Mouse (Mus musculus) neural tube, embryonic 11.5 days (tissue): Measurements from ENCODE around the gene Ushbp1. TPM values are rescaled to one million over a fixed set of nuclear protein-coding genes. Genes with fewer than 3 reads are reported as not detected.

Experiments
- ATAC-seq: fragments of 200-750 bp; cut with Nextera tagmentation; 2 replicates; pipeline ENCODE4 v1.8.0; 2017; ENCODE audit warnings: moderate number of reproducible peaks, mild to moderate bottlenecking, moderate TSS enrichment, moderate library complexity; ENCODE audit not compliant: insufficient read depth, low FRiP score, low TSS enrichment
- DNase-seq: peaks from one replicate; pipeline ENCODE4 v3.0.0-alpha.2; 2015; ENCODE audit warnings: low spot score
- H3K27ac ChIP-seq: fragments of 300-500 bp; sonication (generic); 2 replicates; pipeline ENCODE4 v1.5.1; 2014; ENCODE audit warnings: low read depth, mild to moderate bottlenecking, low read length
- H3K27me3 ChIP-seq: fragments of 300-500 bp; sonication (generic); 2 replicates; pipeline ENCODE4 v1.6.1; 2014; ENCODE audit warnings: mild to moderate bottlenecking, low read length, mixed read lengths; ENCODE audit not compliant: control insufficient read depth, insufficient read depth
- H3K36me3 ChIP-seq: fragments of 300-500 bp; sonication (generic); 2 replicates; pipeline ENCODE4 v1.6.1; 2014; ENCODE audit warnings: mild to moderate bottlenecking, low read length, moderate library complexity, mixed read lengths; ENCODE audit not compliant: control insufficient read depth, insufficient read depth
- H3K4me1 ChIP-seq: fragments of 300-500 bp; sonication (generic); 2 replicates; pipeline ENCODE4 v1.6.1; 2014; ENCODE audit warnings: low read length, mixed read lengths; ENCODE audit not compliant: control insufficient read depth, insufficient read depth
- H3K4me2 ChIP-seq: fragments of 300-500 bp; sonication (generic); 2 replicates; pipeline ENCODE4 v1.6.1; 2014; ENCODE audit warnings: low read depth, mild to moderate bottlenecking, moderate library complexity
- H3K4me3 ChIP-seq: fragments of 300-500 bp; sonication (generic); 2 replicates; pipeline ENCODE4 v1.5.1; 2014; ENCODE audit warnings: low read depth, low read length
- H3K9ac ChIP-seq: fragments of 300-500 bp; sonication (generic); 2 replicates; pipeline ENCODE4 v1.6.1; 2014; ENCODE audit warnings: mild to moderate bottlenecking, low read length
- H3K9me3 ChIP-seq: fragments of 300-500 bp; sonication (generic); 2 replicates; pipeline ENCODE4 v1.6.1; 2016; ENCODE audit warnings: low read length; ENCODE audit not compliant: control insufficient read depth
- WGBS: fragments of 180-500 bp; shearing (Covaris S2); extraction: QIAGEN DNeasy Blood & Tissue Kit; methylation state at CpG from one replicate; pipeline ENCODE4 v1.1.7; 2014; 5-methylcytosine and 5-hydroxymethylcytosine counted together
- polyA plus RNA-seq: library from polyadenylated mRNA; unstranded; fragments of >200 nt; fragmentation: Nextera tagmentation; extraction: Ambion mirVana; gene quantifications from 2 replicates; pipeline ENCODE4 v1.2.1, GENCODE M21; 2014

Gene Ushbp1
- polyA plus RNA-seq, 1 experiment from 2014 or later: 3.9 TPM

GRCm38 (mm10) chr8:71376423-71377030 lies 19.1 kb downstream of the Ushbp1 start:
- 38% methylated on average over 8 of the region's 8 CpGs for WGBS
- H3K36me3 ChIP-seq: no peaks in the 10 kb centered on the region
- peak overlapping the region; percentile 46 for H3K4me2 ChIP-seq
- no peaks in the 10 kb centered on the region for H3K9me3 ChIP-seq
- H3K4me3 ChIP-seq: peak overlapping the region; percentile 20; the same call in 1 of the 2 replicates
- DNase-seq: no peak
- H3K27me3 ChIP-seq: no peaks in the 10 kb centered on the region
- ATAC-seq: no peak
- peaks cover 24% of the 10 kb centered on the region for H3K4me1 ChIP-seq
- H3K9ac ChIP-seq: no peak overlapping the region; the same call in 1 of the 2 replicates
- peak overlapping the region; percentile 69; the same call in 1 of the 2 replicates for H3K27ac ChIP-seq

GRCm38 (mm10) chr8:71375581-71376422 lies 19.8 kb downstream of the Ushbp1 start:
- Histone ChIP-seq H3K27ac (peak overlapping the region; percentile 69), H3K36me3 (no peaks in the 10 kb centered on the region), H3K4me3 (peak overlapping the region; percentile 20), H3K4me1 (peaks cover 24% of the 10 kb centered on the region), H3K9ac (peak overlapping the region; percentile 43; the same call in 1 of the 2 replicates), H3K27me3 (no peaks in the 10 kb centered on the region), H3K9me3 (no peaks in the 10 kb centered on the region), H3K4me2 (peak overlapping the region; percentile 46)
- peak; percentile 68 for DNase-seq
- 7% methylated on average over 74 of the region's 74 CpGs for WGBS
- peak; percentile 13; the same call in 1 of the 2 replicates for ATAC-seq

- Histone ChIP-seq H3K9ac (no peak overlapping the region), H3K27ac (no peak overlapping the region), H3K4me1 (peaks cover 23% of the 10 kb centered on the region), H3K4me3 (no peak overlapping the region), H3K9me3 (no peaks in the 10 kb centered on the region), H3K4me2 (no peak overlapping the region), H3K36me3 (no peaks in the 10 kb centered on the region), H3K27me3 (no peaks in the 10 kb centered on the region)
- no peak for ATAC-seq
- no peak for DNase-seq
- 78% methylated on average over 17 of the region's 17 CpGs for WGBS
These were observed 20.9 kb downstream of the Ushbp1 start for GRCm38 (mm10) chr8:71374616-71375206.

GRCm38 (mm10) chr8:71373000-71373399 lies 22.6 kb downstream of the Ushbp1 start:
- Histone ChIP-seq H3K9ac (no peak overlapping the region), H3K27me3 (no peaks in the 10 kb centered on the region), H3K9me3 (no peaks in the 10 kb centered on the region), H3K4me3 (no peak overlapping the region), H3K27ac (no peak overlapping the region), H3K4me2 (no peak overlapping the region), H3K4me1 (peaks cover 14% of the 10 kb centered on the region), H3K36me3 (no peaks in the 10 kb centered on the region; the same call in 1 of the 2 replicates)
- ATAC-seq (no peak), DNase-seq (no peak)
- WGBS: 90% methylated on average over 3 of the region's 3 CpGs

GRCm38 (mm10) chr8:71372427-71372826 lies 23.2 kb downstream of the Ushbp1 start:
- no peak overlapping the region for H3K4me2 ChIP-seq
- 84% methylated on average over 12 of the region's 12 CpGs for WGBS
- DNase-seq: no peak
- no peaks in the 10 kb centered on the region for H3K9me3 ChIP-seq
- no peak overlapping the region for H3K4me3 ChIP-seq
- peaks cover 20% of the 10 kb centered on the region for H3K4me1 ChIP-seq
- no peak for ATAC-seq
- H3K27me3 ChIP-seq: no peaks in the 10 kb centered on the region
- no peaks in the 10 kb centered on the region; the same call in 1 of the 2 replicates for H3K36me3 ChIP-seq
- H3K9ac ChIP-seq: no peak overlapping the region
- H3K27ac ChIP-seq: no peak overlapping the region

GRCm38 (mm10) chr8:71371236-71371848 lies 24.3 kb downstream of the Ushbp1 start, which contains the start of gene Ocel1:
Ocel1 (plus strand) TSS chr8:71371298.
- under 1% methylated on average over 68 of the region's 68 CpGs for WGBS
- H3K4me1 ChIP-seq: peaks cover 16% of the 10 kb centered on the region
- peak; percentile 82 for ATAC-seq
- peak within 1 kb of the TSS; percentile 52 for H3K9ac ChIP-seq
- no peaks in the 10 kb centered on the region for H3K9me3 ChIP-seq
- peak within 1 kb of the TSS; percentile 68 for H3K4me3 ChIP-seq
- peak within 1 kb of the TSS; percentile 32 for H3K4me2 ChIP-seq
- H3K36me3 ChIP-seq: no peaks in the 10 kb centered on the region; the same call in 1 of the 2 replicates
- H3K27me3 ChIP-seq: no peaks in the 10 kb centered on the region
- H3K27ac ChIP-seq: 0 out of 2 replicates have a peak within 1 kb of the TSS, but pooled peaks have one; percentile 60
- peak; percentile 99 for DNase-seq

GRCm38 (mm10) chr8:71370711-71371235 lies 24.8 kb downstream of the Ushbp1 start:
- Histone ChIP-seq H3K4me1 (peaks cover 10% of the 10 kb centered on the region), H3K27ac (no peak overlapping the region), H3K27me3 (no peaks in the 10 kb centered on the region), H3K9me3 (no peaks in the 10 kb centered on the region), H3K4me2 (peak overlapping the region; percentile 32), H3K36me3 (no peaks in the 10 kb centered on the region; the same call in 1 of the 2 replicates), H3K4me3 (peak overlapping the region; percentile 68), H3K9ac (peak overlapping the region; percentile 52)
- ATAC-seq (no peak), DNase-seq (no peak)
- WGBS: 26% methylated on average over 5 of the region's 5 CpGs
